Mouse (Mus musculus): ENCODE measurements around the gene Marc2.

Marc2 gene

GRCm38 (mm10) chr1:184808418-184809012, 37.7 kb downstream of the Marc2 start:
- no peak for DNase-seq (ENCODE audit: low spot score)

DNA sequence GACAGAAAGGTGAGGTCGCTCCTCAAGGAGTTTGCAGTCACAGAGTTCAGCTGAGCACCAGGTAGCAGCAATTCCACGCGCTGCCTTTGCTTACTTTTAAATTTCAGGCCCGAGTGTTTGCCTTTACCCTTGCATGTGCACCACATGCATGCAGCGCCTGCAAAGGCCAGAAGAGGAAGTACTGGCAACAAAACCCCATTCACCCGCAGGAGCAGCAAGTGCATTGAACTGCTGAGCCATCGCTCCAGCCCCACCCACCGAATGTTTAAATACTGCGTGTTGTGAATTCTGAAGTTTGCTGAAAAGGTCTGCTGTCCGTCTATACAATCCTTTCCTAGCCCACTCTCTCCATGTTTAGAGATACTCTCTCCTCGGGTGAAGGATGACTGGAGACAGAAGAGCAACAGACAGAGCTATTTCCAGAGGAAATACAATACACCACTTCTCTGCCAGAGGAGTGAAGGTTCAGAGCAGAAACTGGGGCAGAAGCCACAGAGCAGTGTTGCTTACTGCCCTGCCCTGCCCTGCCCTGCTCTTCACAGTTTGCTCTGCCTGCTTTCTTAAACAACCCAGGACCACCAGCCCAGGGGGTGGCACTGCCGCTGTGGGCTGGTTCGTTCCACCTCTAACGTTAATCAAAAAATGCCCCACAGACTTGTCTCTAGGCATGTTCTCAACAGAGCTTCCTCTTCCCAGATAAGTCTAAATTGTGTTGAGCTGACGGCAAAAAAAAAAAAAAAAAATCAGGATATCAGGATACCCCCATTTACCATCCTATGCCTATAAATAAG, 38.4 kb downstream of the Marc2 start:
- DNase-seq (ENCODE audit: low spot score), result no peak

DNA sequence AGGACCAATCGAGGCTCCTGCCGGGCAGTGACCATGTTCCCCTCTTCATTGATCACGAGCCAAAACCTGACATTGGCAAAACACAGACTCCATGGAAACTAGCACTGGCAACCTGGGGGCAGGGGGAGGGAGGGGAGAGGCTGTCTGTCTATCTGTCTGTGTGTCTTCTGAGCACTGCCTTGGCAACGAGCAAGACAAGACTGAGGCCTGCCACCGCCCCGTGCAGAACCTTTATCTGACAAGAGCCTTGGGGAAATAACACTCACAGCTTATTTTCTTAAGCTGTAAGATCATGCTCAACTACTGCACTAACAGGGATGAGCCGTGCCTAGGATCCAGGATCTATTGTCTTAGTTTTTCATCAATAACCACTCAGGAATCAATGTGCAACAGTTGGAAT, 39.1 kb downstream of the Marc2 start:
- DNase-seq (ENCODE audit: low spot score), result no peak

DNA sequence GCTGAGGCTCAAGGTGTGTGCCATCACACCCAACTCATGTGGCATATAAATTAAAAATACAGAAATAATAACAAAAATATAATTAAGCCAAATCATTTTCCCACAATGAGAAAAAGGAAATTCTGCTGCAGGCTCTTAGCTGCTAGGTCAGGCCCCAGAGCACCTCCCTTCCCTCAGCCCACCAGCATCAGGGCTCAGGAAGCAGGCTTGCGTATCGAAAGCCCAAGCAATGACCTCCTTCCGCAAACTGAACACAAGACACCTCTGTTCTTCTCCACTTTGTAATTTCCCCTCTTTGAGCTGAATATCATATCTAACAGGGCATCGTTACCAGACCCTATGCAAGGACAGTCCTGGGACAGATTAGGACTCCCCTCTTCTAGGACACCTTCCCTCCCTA, 40.5 kb downstream of the Marc2 start:
- DNase-seq (ENCODE audit: low spot score), result no peak

GRCm38 (mm10) chr1:184793163-184793876, 52.9 kb downstream of the Marc2 start:
- DNase-seq (ENCODE audit: low spot score), result peak; percentile 61

GRCm38 (mm10) chr1:184791109-184791508, 55.1 kb downstream of the Marc2 start:
- peak; percentile 35 for DNase-seq (ENCODE audit: low spot score)

- no peak for DNase-seq (ENCODE audit: low spot score)
Measured at GRCm38 (mm10) chr1:184786376-184787151, 59.7 kb downstream of the Marc2 start.

DNA sequence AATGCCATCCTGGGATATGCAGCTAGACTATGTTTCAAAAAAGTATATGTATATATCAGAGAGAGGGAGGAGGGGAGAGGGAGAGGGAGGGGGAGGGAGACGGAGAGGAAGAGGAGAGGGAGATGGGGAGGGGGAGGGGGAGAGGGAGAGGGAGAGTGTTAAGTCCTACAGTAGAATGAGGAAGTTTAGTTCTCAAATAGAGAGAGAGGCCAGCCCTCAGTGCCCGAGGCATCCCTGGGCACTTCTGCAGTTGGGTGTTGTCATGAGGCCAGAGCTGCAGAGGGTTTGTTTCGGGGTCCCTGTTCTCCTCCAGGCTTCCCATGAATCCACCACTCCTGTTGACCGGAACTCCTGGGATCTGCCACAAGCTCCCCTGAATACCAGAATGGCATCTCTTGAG, 62.6 kb downstream of the Marc2 start:
- DNase-seq (ENCODE audit: low spot score), result no peak

GRCm38 (mm10) chr1:184782161-184782513, 64.1 kb downstream of the Marc2 start:
- peak; percentile 73 for DNase-seq (ENCODE audit: low spot score)

DNA sequence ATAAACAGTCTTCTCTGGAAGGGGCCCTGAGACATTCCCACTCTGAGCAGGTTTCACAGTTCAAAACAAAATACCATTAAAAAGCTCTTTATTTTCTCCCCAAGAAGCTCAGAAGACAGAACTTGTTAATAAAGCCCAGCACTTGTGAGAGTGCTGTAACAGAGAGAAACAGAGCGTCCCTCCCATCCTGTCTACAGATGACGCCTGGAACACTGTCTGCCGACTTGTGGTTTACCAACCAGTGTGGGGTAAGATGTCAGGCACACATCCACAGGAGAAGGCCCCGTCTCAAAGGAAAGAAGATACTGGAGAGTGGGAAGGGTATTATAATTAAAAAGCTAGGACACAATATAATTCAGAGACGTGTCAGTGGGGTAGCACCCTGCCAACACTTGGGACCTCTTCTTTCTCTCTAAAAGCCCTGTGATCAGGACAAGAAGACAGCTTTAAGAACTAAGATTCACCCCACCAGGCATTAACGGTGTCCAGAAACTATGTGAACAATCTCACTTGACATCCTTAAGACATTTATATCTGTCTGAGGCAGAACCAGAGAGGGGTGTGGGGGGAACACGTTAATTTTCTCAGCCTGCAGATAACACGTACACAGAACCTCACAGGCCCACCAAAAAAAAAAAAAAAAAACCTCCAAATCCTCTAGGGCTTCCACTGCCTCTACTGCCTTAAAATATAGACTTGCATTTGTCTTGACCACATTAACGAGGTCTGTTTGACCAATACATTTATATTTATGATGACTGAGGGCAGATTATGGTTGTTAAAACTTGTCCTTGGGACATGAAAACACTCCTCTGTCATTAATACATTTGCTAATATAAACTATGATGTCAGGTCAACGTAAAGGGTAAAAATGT, 64.7 kb downstream of the Marc2 start:
- DNase-seq (ENCODE audit: low spot score), result no peak

DNA sequence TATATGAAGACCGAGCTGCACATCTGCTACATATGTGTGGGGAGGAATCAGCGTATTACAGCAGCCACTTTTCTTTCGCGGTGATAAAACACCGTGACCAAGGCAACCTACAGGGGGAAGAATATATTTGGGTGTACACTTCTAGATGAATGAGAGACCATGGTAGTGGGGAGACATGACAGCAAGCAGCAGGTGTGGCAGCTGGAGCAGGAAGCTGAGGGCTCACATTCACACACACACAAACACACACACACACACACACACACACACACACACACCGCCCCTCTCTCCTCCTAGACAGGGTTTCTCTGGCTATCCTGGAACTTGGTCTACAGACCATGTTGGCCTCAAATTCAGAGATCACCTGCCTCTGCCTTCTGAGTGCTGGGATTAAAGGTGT, 68.1 kb downstream of the Marc2 start:
- no peak for DNase-seq (ENCODE audit: low spot score)

DNA sequence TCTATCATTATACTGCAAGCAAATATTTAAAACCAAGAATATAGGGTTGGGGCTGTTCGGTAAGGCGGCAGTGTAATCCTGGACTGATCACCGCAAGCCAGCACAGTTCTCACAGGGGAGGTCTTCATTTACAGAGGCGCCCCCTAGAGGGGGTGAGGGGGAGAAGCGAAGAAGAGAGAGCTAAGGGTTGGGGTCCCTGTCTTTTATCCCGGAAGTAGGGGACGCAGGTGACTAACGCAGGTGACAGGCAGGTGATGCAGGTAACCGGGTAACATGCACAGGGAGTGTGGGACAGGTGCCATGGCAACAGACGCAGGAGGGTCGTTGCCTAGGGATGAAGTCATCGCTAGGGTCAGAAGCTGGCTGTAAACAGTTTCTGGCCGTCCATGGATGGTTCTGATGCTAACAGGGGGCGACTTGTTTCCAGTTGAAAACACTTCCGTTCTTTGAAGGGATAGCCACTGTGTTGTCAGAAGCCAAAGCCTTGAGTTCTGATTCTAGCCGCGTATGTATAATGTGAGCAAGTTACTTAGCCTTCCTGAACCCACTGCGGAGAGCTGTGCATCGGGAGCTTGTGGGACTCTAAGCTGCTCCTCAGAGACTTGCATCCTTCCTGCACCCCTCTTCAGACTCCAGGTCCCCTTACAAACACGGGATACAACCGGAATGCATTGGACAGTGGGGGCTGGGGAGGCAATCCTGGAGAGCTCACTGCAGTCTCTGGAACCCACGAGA, 69.0 kb downstream of the Marc2 start:
- DNase-seq (ENCODE audit: low spot score), result no peak

- no peak for DNase-seq (ENCODE audit: low spot score)
Measured at GRCm38 (mm10) chr1:184775289-184775688, 71.0 kb downstream of the Marc2 start.

DNA sequence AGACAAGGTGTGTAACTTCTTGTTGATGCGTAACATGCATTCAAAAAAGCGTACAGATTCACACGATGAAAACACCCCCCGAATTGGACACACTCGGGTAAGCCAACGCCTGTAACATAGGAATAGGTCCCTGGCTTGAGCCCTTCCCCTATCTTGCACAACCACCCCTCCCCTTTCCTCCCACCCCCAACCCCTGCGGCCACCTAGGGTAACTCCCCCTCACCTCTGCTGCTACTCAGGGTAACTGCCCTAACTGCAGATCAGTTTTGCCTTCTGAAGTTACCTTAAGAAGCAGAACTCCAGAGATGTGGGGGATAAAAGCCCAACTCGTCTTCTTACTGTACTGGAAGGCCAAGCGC, 74.4 kb downstream of the Marc2 start:
- no peak for DNase-seq (ENCODE audit: low spot score)

DNA sequence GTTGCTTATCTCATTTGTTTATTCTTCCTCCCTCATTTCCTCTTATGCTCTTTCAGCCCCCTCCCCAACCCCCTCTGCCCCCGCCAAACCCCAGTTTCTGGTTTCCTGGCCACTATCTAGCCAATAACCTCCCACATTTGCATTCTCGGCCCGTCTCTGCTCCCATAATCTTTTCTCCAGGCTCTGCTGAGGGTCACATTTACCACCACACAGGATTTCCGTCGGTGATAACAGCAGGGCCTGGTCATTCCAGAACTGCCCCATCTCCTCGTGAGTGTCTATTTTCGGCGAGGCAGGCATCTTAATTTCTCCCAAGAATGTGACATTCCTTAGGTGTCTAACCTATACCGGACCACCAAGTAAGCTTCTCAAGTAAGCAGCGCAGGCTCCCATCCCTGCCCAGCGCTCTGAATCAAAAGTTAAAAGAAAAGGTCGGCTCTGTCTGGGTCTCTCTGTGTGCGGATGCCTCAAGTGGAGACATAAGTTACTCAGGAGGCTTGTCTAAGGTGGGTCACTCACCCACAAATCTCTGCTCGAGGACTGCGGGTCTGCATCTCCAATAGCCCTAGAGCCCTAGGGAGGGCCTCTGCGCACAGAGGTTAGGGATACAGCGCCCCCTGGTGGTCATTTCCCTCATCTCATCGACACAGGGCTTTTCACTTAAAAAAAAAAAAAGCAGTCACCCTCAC, 74.9 kb downstream of the Marc2 start:
- peak; percentile 78 for DNase-seq (ENCODE audit: low spot score)

- DNase-seq (ENCODE audit: low spot score), result no peak
Measured at GRCm38 (mm10) chr1:184763866-184764265, 82.4 kb downstream of the Marc2 start.

All from lung, postnatal 25 days (tissue).